Mouse (Mus musculus) cerebellum, postnatal 14 days (tissue): ENCODE results near the gene Aldh1a1.
"Not testable (repeated sequence)": the region's sequence is repeated elsewhere in the genome, so short reads cannot be mapped to it uniquely, and the experiment has no call there.

Experiments
- DNase-seq, 2 experiments: peaks; one replicate each; pipeline ENCODE4 v3.0.0; 2021; ENCODE audit warnings: mixed read lengths in 2 of 2

Aldh1a1 gene

GRCm38 (mm10) chr19:20557211-20557610, 64.7 kb downstream of the Aldh1a1 start:
- no peak for DNase-seq

- no peak for DNase-seq
Observed at GRCm38 (mm10) chr19:20558069-20558468, 65.6 kb downstream of the Aldh1a1 start.

- DNase-seq, result no peak
Observed at GRCm38 (mm10) chr19:20558544-20558943, 66.0 kb downstream of the Aldh1a1 start.

GRCm38 (mm10) chr19:20558952-20559351, 66.4 kb downstream of the Aldh1a1 start:
- no peak for DNase-seq

GRCm38 (mm10) chr19:20559952-20560351, 67.4 kb downstream of the Aldh1a1 start:
- DNase-seq, result no peak

GRCm38 (mm10) chr19:20562396-20562795, 69.9 kb downstream of the Aldh1a1 start:
- no peak for DNase-seq

GRCm38 (mm10) chr19:20566294-20566693, 73.8 kb downstream of the Aldh1a1 start:
- DNase-seq, result no peak

- no peak for DNase-seq
Observed at GRCm38 (mm10) chr19:20567039-20567438, 74.5 kb downstream of the Aldh1a1 start.

- DNase-seq, result no peak
Observed at GRCm38 (mm10) chr19:20576984-20577383, 84.5 kb downstream of the Aldh1a1 start.

- DNase-seq, result no peak
Observed at GRCm38 (mm10) chr19:20577429-20577828, 84.9 kb downstream of the Aldh1a1 start.

GRCm38 (mm10) chr19:20599951-20600350, 107.4 kb downstream of the Aldh1a1 start:
- no peak for DNase-seq

GRCm38 (mm10) chr19:20601739-20602138, 109.2 kb downstream of the Aldh1a1 start:
- DNase-seq, result no peak

GRCm38 (mm10) chr19:20603212-20603611, 110.7 kb downstream of the Aldh1a1 start:
- no peak for DNase-seq

GRCm38 (mm10) chr19:20603866-20604265, 111.4 kb downstream of the Aldh1a1 start:
- no peak for DNase-seq

- DNase-seq, result no peak
Observed at GRCm38 (mm10) chr19:20614252-20614930, 121.9 kb downstream of the Aldh1a1 start.

- DNase-seq, result no peak
Observed at GRCm38 (mm10) chr19:20622434-20622833, 129.9 kb downstream of the Aldh1a1 start.

GRCm38 (mm10) chr19:20623416-20623815, 130.9 kb downstream of the Aldh1a1 start:
- peak; percentile 6 to 12 for DNase-seq

GRCm38 (mm10) chr19:20631020-20631419, 138.5 kb downstream of the Aldh1a1 start:
- DNase-seq, result no peak

GRCm38 (mm10) chr19:20633876-20634691, 141.6 kb downstream of the Aldh1a1 start:
- DNase-seq, result no peak

- no peak for DNase-seq
Observed at GRCm38 (mm10) chr19:20644346-20644745, 151.8 kb downstream of the Aldh1a1 start.

- not testable (repeated sequence) for DNase-seq
Observed at GRCm38 (mm10) chr19:20647496-20647895, 155.0 kb downstream of the Aldh1a1 start.

GRCm38 (mm10) chr19:20650008-20650407, 157.5 kb downstream of the Aldh1a1 start:
- DNase-seq, result peak in 1 of 2 experiments; percentile 0

GRCm38 (mm10) chr19:20653082-20653676, 160.7 kb downstream of the Aldh1a1 start:
- no peak for DNase-seq
